Mouse (Mus musculus): ENCODE data around the gene Olig2.
"Not testable (repeated sequence)": the region's sequence is repeated elsewhere in the genome, so short reads cannot be mapped to it uniquely, and the experiment has no call there.

The Olig2 gene

GRCm38 (mm10) chr16:91255419-91256164 is 30.3 kb downstream of the Olig2 start:
- POLR2A ChIA-PET: interaction anchor here (0.6 to 1.6 kb wide), 8 partner anchors 11 to 1035 kb away, joined by 3 to 7 read pairs (median 4); partner anchors contain the start of genes Olig1 (in 2 of the 4) and Sod1 (in 1 of the 4)
- CTCF ChIA-PET: not testable (repeated sequence)

- ChIA-PET CTCF (no interaction called here), POLR2A (interaction anchor here in 2 of 4 experiments (0.5 to 2.5 kb wide), 4 partner anchors 11 to 782 kb away, joined by 3 to 18 read pairs (median 4); partner anchors contain the start of gene Olig1 (in 1 of the 2))
Observed at GRCm38 (mm10) chr16:91258956-91259355, 33.7 kb downstream of the Olig2 start.

DNA sequence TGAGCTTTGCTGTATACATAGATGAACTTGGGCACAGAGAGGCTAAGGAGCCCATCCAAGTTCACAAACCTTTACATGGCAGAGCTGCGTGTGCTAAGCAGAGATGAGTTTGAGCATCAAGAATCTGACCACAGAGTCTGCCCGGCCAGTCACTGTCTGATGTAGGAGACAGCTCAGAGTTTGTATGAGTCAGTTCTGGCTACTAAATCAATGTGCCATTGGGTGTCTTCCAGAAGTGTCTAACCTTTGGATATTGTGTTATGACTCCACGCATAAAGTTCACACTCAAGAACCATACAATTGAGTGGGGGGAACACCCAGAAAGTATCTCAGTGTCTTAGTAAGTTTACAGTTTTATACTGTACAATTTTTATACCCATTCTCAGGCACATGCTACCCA is 35.6 kb downstream of the Olig2 start:
- CTCF ChIA-PET: no interaction called here
- POLR2A ChIA-PET: interaction anchor here in 1 of 4 experiments (0.6 to 2.5 kb wide), 2 partner anchors 10 to 896 kb away, joined by 3 to 18 read pairs; partner anchors contain the start of gene Olig1

DNA sequence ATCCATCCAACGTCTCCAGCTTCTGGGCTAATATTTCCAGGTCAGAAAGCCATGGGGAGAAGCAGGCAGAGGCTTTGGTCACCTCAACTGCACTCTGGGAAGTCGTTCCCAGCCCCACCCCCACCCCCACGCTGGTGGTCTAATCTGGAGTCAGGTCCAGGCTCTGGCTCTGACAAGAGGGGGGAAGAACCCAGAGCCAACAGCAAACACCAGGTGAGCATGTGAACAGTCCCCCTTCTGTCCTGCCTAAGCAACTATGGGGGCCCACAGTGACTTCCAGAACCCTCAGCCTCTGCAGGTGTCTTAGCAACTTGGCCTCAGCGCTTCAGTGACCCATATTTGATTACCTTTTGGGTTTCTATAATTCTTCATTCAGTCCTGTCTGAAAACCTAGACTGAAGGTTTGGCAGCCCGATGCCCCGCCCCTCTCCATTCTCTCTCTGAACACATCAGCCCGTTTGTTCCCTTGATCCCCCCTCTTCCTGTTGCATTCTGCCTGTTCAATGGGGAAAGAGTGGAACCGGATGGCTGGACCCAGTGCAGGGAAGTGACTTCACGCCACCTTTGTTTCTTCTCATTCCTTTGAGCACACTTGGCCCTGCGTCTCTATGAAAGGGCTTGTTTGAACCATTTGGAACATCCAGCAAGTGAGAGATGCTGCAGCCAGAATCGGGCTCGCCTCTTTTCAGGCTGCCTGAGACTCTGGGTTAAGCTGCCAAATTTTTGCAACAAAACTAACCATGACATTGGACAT is 37.4 kb downstream of the Olig2 start:
- ChIA-PET POLR2A (interaction anchor here in 1 of 4 experiments (0.5 kb wide), 1 partner anchor 378 kb away, joined by 3 read pairs; no protein-coding TSS in a partner anchor), CTCF (no interaction called here)

GRCm38 (mm10) chr16:91265972-91266371 is 40.7 kb downstream of the Olig2 start:
- CTCF ChIA-PET: interaction anchor here in 1 of 4 experiments (0.7 kb wide), 1 partner anchor 669 kb away, joined by 6 read pairs; no protein-coding TSS in a partner anchor
- POLR2A ChIA-PET: interaction anchor here in 2 of 4 experiments (0.6 to 1.7 kb wide), 3 partner anchors 10 to 23 kb away, joined by 3 to 5 read pairs (median 4); no protein-coding TSS in a partner anchor

- POLR2A ChIA-PET: interaction anchor here (0.6 to 3.2 kb wide), 20 partner anchors 9 to 334 kb away, joined by 3 to 18 read pairs (median 4); partner anchors contain the start of genes Olig2 (in 2 of the 4) and Cfap298 (in 1 of the 4)
- CTCF ChIA-PET: interaction anchor here in 2 of 4 experiments (0.5 to 3.0 kb wide), 6 partner anchors 39 to 196 kb away, joined by 3 to 13 read pairs (median 4); partner anchors contain the start of gene Olig2 (in 2 of the 2)
Observed at GRCm38 (mm10) chr16:91268724-91269452, 43.6 kb downstream of the Olig2 start.

DNA sequence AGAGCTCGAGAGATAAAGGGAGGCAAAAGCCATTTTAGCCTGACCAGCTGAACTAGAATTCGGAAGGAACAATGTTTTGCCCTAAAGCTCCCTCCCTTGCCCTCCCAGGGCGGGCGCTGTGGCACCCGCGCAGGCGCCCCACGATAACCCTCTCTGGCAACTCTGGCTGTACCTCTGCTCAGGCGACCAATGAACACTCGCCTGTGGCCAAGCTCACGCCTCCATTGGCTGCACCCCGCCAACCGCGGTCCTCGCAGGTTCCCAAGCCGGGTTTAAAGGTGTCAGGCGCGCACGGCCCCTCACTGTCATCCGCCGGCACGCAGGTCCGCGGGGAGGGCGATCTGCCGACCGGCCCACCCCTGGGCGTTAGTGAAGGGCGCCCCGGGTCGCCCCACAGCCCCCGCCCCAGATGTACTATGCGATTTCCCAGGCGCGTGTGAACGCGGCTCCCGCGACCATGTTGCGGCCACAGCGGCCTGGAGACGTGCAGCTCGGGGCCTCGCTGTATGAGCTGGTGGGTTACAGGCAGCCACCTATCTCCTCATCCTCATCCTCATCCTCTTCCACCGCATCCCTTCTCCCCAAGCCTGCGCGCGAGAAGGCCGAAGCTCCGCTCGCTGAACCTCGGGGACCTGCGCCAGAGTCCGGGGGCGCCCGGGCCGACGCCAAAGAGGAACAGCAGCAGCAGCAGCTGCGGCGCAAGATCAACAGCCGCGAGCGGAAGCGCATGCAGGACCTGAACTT is 44.4 kb downstream of the Olig2 start, which contains the start of gene Olig1:
Olig1 (plus strand) TSS at position 305 of the 744 bp plus-strand sequence.
- POLR2A ChIA-PET: interaction anchor here (0.6 to 3.2 kb wide), 26 partner anchors 9 to 1121 kb away, joined by 3 to 18 read pairs (median 4); partner anchors contain the start of genes Olig2 (in 2 of the 4) and Cfap298 (in 1 of the 4)
- CTCF ChIA-PET: interaction anchor here (0.5 to 3.0 kb wide), 10 partner anchors 12 to 195 kb away, joined by 3 to 13 read pairs (median 3); partner anchors contain the start of gene Olig2 (in 2 of the 4)

DNA sequence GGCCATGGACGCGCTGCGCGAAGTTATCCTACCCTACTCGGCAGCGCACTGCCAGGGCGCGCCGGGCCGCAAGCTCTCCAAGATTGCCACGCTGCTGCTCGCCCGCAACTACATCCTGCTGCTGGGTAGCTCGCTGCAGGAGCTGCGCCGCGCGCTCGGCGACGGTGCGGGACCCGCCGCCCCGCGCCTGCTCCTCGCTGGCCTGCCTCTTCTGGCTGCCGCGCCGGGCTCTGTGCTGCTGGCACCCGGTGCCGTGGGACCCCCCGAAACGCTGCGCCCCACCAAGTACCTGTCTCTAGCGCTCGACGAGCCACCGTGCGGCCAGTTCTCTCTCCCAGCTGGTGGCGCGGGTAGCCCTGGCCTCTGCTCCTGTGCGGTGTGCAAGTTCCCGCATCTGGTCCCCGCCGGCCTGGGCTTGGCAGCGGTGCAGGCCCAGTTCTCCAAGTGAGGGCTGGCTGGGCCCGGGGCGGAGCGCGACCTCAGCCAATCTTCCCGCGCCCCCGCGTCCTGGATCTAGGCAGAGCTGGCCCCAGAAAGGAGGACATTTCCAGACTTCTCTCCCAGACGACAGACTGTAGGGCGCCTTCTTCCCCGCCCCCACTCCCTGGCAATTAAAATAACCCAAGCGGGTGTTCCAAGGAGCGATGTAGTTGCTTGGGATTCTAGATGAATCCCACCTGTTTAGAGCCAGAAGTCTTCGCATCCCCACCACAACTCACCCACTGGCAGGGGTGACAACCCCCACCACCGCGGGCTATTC is 45.1 kb downstream of the Olig2 start:
- CTCF ChIA-PET: interaction anchor here (0.6 to 3.0 kb wide), 5 partner anchors 40 to 82 kb away, joined by 3 to 13 read pairs (median 4); partner anchors contain the start of gene Olig2 (in 1 of the 4)
- POLR2A ChIA-PET: interaction anchor here (0.5 to 3.2 kb wide), 17 partner anchors 10 to 183 kb away, joined by 3 to 18 read pairs (median 3); partner anchors contain the start of gene Olig2 (in 1 of the 4)

GRCm38 (mm10) chr16:91270982-91271549 is 45.8 kb downstream of the Olig2 start:
- POLR2A ChIA-PET: interaction anchor here in 2 of 4 experiments (0.5 to 3.2 kb wide), 12 partner anchors 10 to 170 kb away, joined by 3 to 18 read pairs (median 3); partner anchors contain the start of gene Olig2 (in 1 of the 2)
- CTCF ChIA-PET: interaction anchor here in 2 of 4 experiments (2.0 to 3.0 kb wide), 2 partner anchors 41 to 46 kb away, joined by 4 to 13 read pairs; partner anchors contain the start of gene Olig2 (in 1 of the 2)

GRCm38 (mm10) chr16:91271634-91272033 is 46.4 kb downstream of the Olig2 start:
- ChIA-PET CTCF (no interaction called here), POLR2A (interaction anchor here in 2 of 4 experiments (0.5 to 3.2 kb wide), 7 partner anchors 9 to 164 kb away, joined by 3 to 18 read pairs (median 4); partner anchors contain the start of gene Olig2 (in 1 of the 2))
